Mouse (Mus musculus): ENCODE measurements around the gene Stac2.

DNA sequence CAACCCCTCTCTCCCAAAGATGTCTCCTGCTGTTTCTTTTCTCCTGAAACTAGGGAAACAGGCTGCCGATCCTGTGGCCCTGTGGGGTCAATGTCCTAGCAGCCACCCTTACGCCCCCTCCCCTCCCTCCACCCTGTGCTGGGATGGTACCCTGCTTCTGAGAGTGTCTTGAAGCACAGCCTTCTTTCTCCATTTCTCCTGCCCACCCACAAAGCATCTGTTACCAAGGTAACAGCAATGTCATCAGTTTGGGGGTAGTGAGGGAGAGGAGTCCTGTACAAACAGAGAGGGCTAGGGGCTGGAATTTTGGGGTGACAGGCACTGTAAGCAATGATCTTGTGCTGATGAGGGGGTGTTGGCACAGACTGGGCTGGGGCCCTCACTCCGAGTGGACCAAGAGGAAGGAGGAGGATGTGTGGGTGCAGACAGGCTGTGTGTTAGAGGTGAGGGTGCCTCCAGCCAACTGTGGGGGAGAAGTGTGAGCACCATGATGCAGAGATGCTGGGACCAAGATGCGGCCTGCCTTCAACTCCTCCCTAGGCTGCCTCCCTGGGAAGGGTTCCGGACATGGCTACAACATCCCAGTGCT is 6.9 kb upstream of the Stac2 start:
- TF ChIP-seq POLR2AphosphoS2 (IDR thresholded peaks at IDR 0.05; ENCODE audit: low read depth, low read length) (no peak), CTCF (conservative IDR thresholded peaks at IDR 0.05 in 1 of 2, IDR thresholded peaks at IDR 0.05 in 1 of 2; ENCODE audit: low read depth in 2 of 2, low read length in 2 of 2) (no peak), POLR2A (IDR thresholded peaks at IDR 0.05; ENCODE audit: low read depth, low read length) (no peak), EP300 (IDR thresholded peaks at IDR 0.05; ENCODE audit: low read length) (no peak), CHD2 (IDR thresholded peaks at IDR 0.05; ENCODE audit: low read length) (no peak)
